Mouse (Mus musculus): ENCODE data around the gene Gzmf. TPM values are rescaled to one million over a fixed set of nuclear protein-coding genes. Genes with fewer than 3 reads are reported as not detected.
"Not testable (repeated sequence)": the region's sequence is repeated elsewhere in the genome, so short reads cannot be mapped to it uniquely, and the experiment has no call there.

The Gzmf gene
- polyA plus RNA-seq, 1 experiment from 2014 or later: not detected

DNA sequence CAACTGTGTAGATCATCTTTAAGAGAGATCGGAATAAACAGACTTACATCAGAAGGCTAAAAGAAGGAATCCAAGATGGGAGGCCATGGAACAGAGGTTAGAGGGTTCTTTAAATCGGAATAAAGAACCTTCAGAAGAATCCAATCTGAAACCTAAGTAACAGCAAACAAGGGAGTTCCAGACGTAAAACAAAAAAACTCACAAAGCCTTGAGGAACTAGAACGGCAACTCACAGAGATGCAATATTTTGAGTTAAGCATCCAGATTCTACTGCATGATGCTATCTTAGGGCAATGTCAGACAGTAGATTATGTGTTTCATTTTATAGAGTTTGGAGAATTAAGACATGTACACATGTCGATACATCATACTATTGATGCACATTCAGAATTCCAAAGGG lies 36.7 kb downstream of the Gzmf start, which contains the start of gene Gzmn:
Gene Gzmn (minus strand): TSS at position 101 of the 400 bp plus-strand sequence.
- Histone ChIP-seq H3K9me3 (replicated peaks; ENCODE audit: control insufficient read depth, low read length) (no peaks in the 10 kb centered on the region), H3K4me3 (ENCODE audit: low read depth, low read length) (no peak within 1 kb of the TSS), H3K4me1 (ENCODE audit: control insufficient read depth, insufficient read depth, low read length) (no peaks in the 10 kb centered on the region), H3K9ac (ENCODE audit: low read length) (no peak within 1 kb of the TSS), H3K27me3 (replicated peaks; ENCODE audit: control insufficient read depth, insufficient read depth, low read length) (no peaks in the 10 kb centered on the region), H3K36me3 (ENCODE audit: control insufficient read depth, insufficient read depth, low read length) (no peaks in the 10 kb centered on the region), H3K27ac (ENCODE audit: low read depth, low read length) (no peak within 1 kb of the TSS), H3K4me2 (ENCODE audit: low read length) (no peak within 1 kb of the TSS)
- ATAC-seq: no peak
- WGBS: 90% methylated on average over 5 of the region's 5 CpGs
- no peak for DNase-seq (ENCODE audit: low spot score)

DNA sequence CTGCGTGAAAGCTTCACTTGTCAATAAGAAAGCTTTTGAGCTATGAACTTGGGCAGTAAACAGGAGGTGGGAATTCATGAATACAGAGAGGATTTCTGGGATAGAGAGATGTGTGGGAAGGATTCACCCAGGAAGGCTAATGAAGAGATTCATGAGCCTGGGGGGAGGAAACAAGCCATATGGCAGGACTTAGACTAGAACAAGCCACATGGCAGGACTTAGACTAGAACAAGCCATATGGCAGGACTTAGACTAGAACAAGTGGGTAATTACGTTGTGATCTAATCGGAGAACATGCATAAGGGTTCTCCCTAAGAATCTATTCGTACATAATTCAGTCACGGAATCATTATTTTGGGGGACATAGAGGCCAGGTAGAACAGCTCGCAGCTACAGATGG lies 37.8 kb downstream of the Gzmf start:
- Histone ChIP-seq H3K27me3 (replicated peaks; ENCODE audit: control insufficient read depth, insufficient read depth, low read length) (no peaks in the 10 kb centered on the region), H3K36me3 (ENCODE audit: control insufficient read depth, insufficient read depth, low read length) (no peaks in the 10 kb centered on the region), H3K9me3 (replicated peaks; ENCODE audit: control insufficient read depth, low read length) (no peaks in the 10 kb centered on the region), H3K4me3 (ENCODE audit: low read depth, low read length) (no peak overlapping the region), H3K4me1 (ENCODE audit: control insufficient read depth, insufficient read depth, low read length) (no peaks in the 10 kb centered on the region), H3K27ac (ENCODE audit: low read depth, low read length) (no peak overlapping the region), H3K4me2 (ENCODE audit: low read length) (no peak overlapping the region), H3K9ac (ENCODE audit: low read length) (no peak overlapping the region)
- whole genome bisulfite sequencing: 92% methylated on average over 6 of the region's 6 CpGs
- no peak for DNase-seq (ENCODE audit: low spot score)
- ATAC-seq: no peak

DNA sequence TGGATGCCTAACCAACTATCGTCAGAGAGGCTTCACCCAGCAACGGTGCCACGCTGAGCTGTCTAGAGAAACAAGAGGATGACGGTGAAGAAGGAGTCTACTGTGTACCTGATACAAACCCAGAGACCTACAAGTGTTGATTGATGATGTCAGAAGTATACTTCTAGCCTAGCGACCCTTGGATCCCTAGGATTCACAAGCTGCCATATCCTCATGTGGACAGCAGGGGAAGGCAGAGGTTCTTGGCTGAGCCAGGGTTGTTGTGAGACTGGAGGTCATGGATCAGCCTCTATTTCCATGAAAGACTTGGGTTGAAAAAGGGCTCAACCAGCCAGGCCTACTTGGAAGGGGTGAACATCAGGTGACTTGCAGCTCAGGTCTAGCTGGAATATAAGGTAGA lies 38.5 kb downstream of the Gzmf start:
- H3K36me3 ChIP-seq (ENCODE audit: control insufficient read depth, insufficient read depth, low read length): no peaks in the 10 kb centered on the region
- ATAC-seq: no peak
- no peak for DNase-seq (ENCODE audit: low spot score)
- no peaks in the 10 kb centered on the region for H3K9me3 ChIP-seq (replicated peaks; ENCODE audit: control insufficient read depth, low read length)
- H3K27ac ChIP-seq (ENCODE audit: low read depth, low read length): no peak overlapping the region
- H3K9ac ChIP-seq (ENCODE audit: low read length): no peak overlapping the region
- no peak overlapping the region for H3K4me3 ChIP-seq (ENCODE audit: low read depth, low read length)
- H3K4me2 ChIP-seq (ENCODE audit: low read length): no peak overlapping the region
- H3K4me1 ChIP-seq (ENCODE audit: control insufficient read depth, insufficient read depth, low read length): no peaks in the 10 kb centered on the region
- H3K27me3 ChIP-seq (replicated peaks; ENCODE audit: control insufficient read depth, insufficient read depth, low read length): no peaks in the 10 kb centered on the region
- 90% methylated on average over 5 of the region's 5 CpGs for WGBS

DNA sequence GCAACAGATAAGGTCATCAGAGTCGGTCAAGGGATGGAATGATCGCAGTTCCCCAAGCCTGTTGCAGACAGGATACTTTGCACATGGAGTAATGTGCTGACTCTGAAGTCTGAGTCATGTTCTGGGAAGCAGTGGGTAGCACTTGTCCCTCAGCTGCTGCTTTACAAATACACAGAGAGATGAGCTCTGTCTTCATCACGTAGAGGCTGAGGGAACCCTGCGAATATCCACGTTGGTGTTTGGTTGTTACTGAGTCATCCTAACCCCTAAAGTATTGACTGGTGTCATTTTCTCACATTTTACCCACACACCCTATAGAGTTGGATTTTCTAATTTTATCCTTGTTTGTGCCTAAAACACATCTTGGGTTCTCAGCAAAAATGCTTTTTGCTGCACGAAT lies 43.2 kb downstream of the Gzmf start:
- Histone ChIP-seq H3K9me3 (replicated peaks; ENCODE audit: control insufficient read depth, low read length) (no peaks in the 10 kb centered on the region), H3K27me3 (replicated peaks; ENCODE audit: control insufficient read depth, insufficient read depth, low read length) (no peaks in the 10 kb centered on the region), H3K27ac (ENCODE audit: low read depth, low read length) (no peak overlapping the region), H3K36me3 (ENCODE audit: control insufficient read depth, insufficient read depth, low read length) (no peaks in the 10 kb centered on the region), H3K9ac (ENCODE audit: low read length) (no peak overlapping the region), H3K4me2 (ENCODE audit: low read length) (no peak overlapping the region), H3K4me1 (ENCODE audit: control insufficient read depth, insufficient read depth, low read length) (no peaks in the 10 kb centered on the region), H3K4me3 (ENCODE audit: low read depth, low read length) (no peak overlapping the region)
- no peak for ATAC-seq
- WGBS: 93% methylated on average over 6 of the region's 6 CpGs
- DNase-seq (ENCODE audit: low spot score): no peak

DNA sequence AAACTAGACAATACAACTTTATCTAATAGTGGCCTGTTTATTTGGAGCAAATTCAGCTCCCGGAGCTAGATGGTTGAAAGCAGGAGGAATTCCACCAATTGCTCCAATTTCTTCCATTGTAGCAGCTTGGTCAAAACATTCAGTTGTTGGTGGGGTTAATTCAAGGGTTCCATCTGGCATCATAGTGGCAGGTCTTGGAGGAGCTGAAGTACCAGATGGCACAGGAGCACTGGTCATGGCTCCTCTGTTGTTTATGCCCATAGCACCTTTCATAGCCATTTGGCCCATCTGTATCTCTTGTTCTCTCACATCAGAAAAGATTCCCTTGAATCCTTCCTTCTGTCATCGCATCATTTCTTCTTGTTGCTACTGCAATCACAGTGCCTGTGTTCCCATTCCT lies 49.1 kb downstream of the Gzmf start:
- H3K4me3 ChIP-seq (ENCODE audit: low read depth, low read length): no peak overlapping the region
- H3K9me3 ChIP-seq (replicated peaks; ENCODE audit: control insufficient read depth, low read length): no peaks in the 10 kb centered on the region
- no peak for DNase-seq (ENCODE audit: low spot score)
- 100% methylated on average over 2 of the region's 2 CpGs for WGBS
- H3K36me3 ChIP-seq (ENCODE audit: control insufficient read depth, insufficient read depth, low read length): no peaks in the 10 kb centered on the region
- H3K4me1 ChIP-seq (ENCODE audit: control insufficient read depth, insufficient read depth, low read length): no peaks in the 10 kb centered on the region
- no peak overlapping the region for H3K27ac ChIP-seq (ENCODE audit: low read depth, low read length)
- ATAC-seq: no peak
- no peak overlapping the region for H3K9ac ChIP-seq (ENCODE audit: low read length)
- H3K4me2 ChIP-seq (ENCODE audit: low read length): no peak overlapping the region
- H3K27me3 ChIP-seq (replicated peaks; ENCODE audit: control insufficient read depth, insufficient read depth, low read length): no peaks in the 10 kb centered on the region

DNA sequence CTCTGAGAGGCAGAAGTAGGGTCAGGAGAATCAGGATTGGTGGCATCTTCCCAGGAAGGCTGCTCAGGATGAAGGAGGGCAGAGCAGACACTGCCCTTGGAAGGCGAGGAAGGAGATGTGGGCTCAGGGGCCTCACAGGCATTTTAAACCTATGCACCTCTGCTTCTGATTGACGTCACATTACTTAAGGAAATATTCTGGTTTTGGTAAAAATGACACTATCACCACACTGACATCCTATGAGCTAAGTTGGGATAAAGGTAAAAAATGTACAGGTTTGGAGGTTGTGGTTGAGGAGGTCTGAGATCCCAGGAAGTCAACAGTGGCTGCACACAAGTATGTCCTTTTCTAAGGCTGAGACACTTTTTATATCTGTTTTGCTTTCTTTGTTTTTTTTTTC lies 51.7 kb downstream of the Gzmf start, which contains the start of gene Gzmg:
Gene Gzmg (minus strand): TSS at position 101 of the 400 bp plus-strand sequence.
- not testable (repeated sequence) for H3K9ac ChIP-seq (ENCODE audit: low read length); H3K36me3 ChIP-seq (ENCODE audit: control insufficient read depth, insufficient read depth, low read length); H3K27ac ChIP-seq (ENCODE audit: low read depth, low read length); DNase-seq (ENCODE audit: low spot score); H3K27me3 ChIP-seq (replicated peaks; ENCODE audit: control insufficient read depth, insufficient read depth, low read length); H3K4me1 ChIP-seq (ENCODE audit: control insufficient read depth, insufficient read depth, low read length); H3K4me3 ChIP-seq (ENCODE audit: low read depth, low read length); ATAC-seq; H3K9me3 ChIP-seq (replicated peaks; ENCODE audit: control insufficient read depth, low read length); H3K4me2 ChIP-seq (ENCODE audit: low read length)
- WGBS: 88% methylated on average over 2 of the region's 2 CpGs

DNA sequence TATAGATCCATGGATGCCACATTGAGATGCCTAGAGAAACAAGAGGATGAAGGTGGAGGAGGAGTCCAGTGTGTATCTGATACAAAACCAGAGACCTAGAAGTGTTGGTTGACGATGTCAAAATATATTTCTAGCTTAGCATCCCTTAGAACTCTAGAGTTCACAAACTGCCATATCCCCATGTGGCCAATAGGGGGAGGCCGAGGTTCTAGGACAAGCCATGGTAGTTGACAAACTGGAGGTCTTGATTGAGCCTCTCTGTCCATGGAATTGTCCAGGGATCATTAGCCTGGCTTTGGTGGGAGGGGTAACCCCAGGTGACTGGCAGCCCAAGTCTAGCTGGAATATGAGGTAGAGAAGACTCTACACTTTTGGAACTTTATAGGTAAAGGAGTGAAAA lies 55.9 kb downstream of the Gzmf start:
- WGBS: 67% methylated on average over 2 of the region's 2 CpGs
- H3K4me1 ChIP-seq (ENCODE audit: control insufficient read depth, insufficient read depth, low read length): no peaks in the 10 kb centered on the region
- no peak overlapping the region for H3K4me2 ChIP-seq (ENCODE audit: low read length)

More for the DNA sequence above, 55.9 kb downstream of the Gzmf start:
- Histone ChIP-seq H3K27ac (ENCODE audit: low read depth, low read length) (no peak overlapping the region), H3K36me3 (ENCODE audit: control insufficient read depth, insufficient read depth, low read length) (no peaks in the 10 kb centered on the region), H3K4me3 (ENCODE audit: low read depth, low read length) (no peak overlapping the region), H3K27me3 (replicated peaks; ENCODE audit: control insufficient read depth, insufficient read depth, low read length) (no peaks in the 10 kb centered on the region), H3K9me3 (replicated peaks; ENCODE audit: control insufficient read depth, low read length) (no peaks in the 10 kb centered on the region), H3K9ac (ENCODE audit: low read length) (no peak overlapping the region)
- ATAC-seq (no peak), DNase-seq (ENCODE audit: low spot score) (no peak)

Other genes with a start within 250 kb of the Gzmf start
- not detected in 2 replicates for gene Mcpt1, start 193.4 kb downstream of the Gzmf start, polyA plus RNA-seq (2014; fragmentation: Nextera tagmentation; extraction: Ambion mirVana)
- gene Mcpt9, start 180.9 kb downstream of the Gzmf start, polyA plus RNA-seq (2014; fragmentation: Nextera tagmentation; extraction: Ambion mirVana): not detected in 2 replicates
- gene Mcpt2, start 169.4 kb downstream of the Gzmf start, polyA plus RNA-seq (2014; fragmentation: Nextera tagmentation; extraction: Ambion mirVana): not detected in 2 replicates
- not detected in 2 replicates for gene Mcpt4, start 149.1 kb downstream of the Gzmf start, polyA plus RNA-seq (2014; fragmentation: Nextera tagmentation; extraction: Ambion mirVana)
- 0.22 TPM in 1 of 2 replicates, not detected in the other for gene Mcpt8, start 126.1 kb downstream of the Gzmf start, polyA plus RNA-seq (2014; fragmentation: Nextera tagmentation; extraction: Ambion mirVana)
- not detected in 2 replicates for gene Ctsg, start 108.8 kb downstream of the Gzmf start, polyA plus RNA-seq (2014; fragmentation: Nextera tagmentation; extraction: Ambion mirVana)
- gene Gzme, start 90.8 kb downstream of the Gzmf start, polyA plus RNA-seq (2014; fragmentation: Nextera tagmentation; extraction: Ambion mirVana): not detected in 2 replicates
- not detected in 2 replicates for gene Gzmd, start 78.8 kb downstream of the Gzmf start, polyA plus RNA-seq (2014; fragmentation: Nextera tagmentation; extraction: Ambion mirVana)
- not detected in 2 replicates for gene Gzmg, start 51.8 kb downstream of the Gzmf start, polyA plus RNA-seq (2014; fragmentation: Nextera tagmentation; extraction: Ambion mirVana)
- not detected in 2 replicates for gene Gzmn, start 36.8 kb downstream of the Gzmf start, polyA plus RNA-seq (2014; fragmentation: Nextera tagmentation; extraction: Ambion mirVana)
- gene Gzmc, start 23.2 kb upstream of the Gzmf start, polyA plus RNA-seq (2014; fragmentation: Nextera tagmentation; extraction: Ambion mirVana): not detected in 2 replicates
- gene Gzmb, start 50.8 kb upstream of the Gzmf start, polyA plus RNA-seq (2014; fragmentation: Nextera tagmentation; extraction: Ambion mirVana): not detected in 2 replicates
- 0.14 and 0.26 TPM in 2 replicates for gene Atp12a, start 153.7 kb upstream of the Gzmf start, polyA plus RNA-seq (2014; fragmentation: Nextera tagmentation; extraction: Ambion mirVana)
- 1.4 and 1.5 TPM in 2 replicates for gene Rnf17, start 191.2 kb upstream of the Gzmf start, polyA plus RNA-seq (2014; fragmentation: Nextera tagmentation; extraction: Ambion mirVana)

Data from forebrain, embryonic 14.5 days (tissue).